Mouse (Mus musculus): ENCODE results near the gene Trappc2l.

Gene Trappc2l

GRCm38 (mm10) chr8:122656056-122656999 is 44.9 kb downstream of the Trappc2l start:
- no peak for DNase-seq (ENCODE audit: low spot score in 2 of 2)

GRCm38 (mm10) chr8:122658149-122658806 is 46.8 kb downstream of the Trappc2l start:
- DNase-seq (ENCODE audit: low spot score in 2 of 2), result no peak

GRCm38 (mm10) chr8:122658807-122659160 is 47.3 kb downstream of the Trappc2l start:
- no peak for DNase-seq (ENCODE audit: low spot score in 2 of 2)

- DNase-seq (ENCODE audit: low spot score in 2 of 2), result no peak
Measured at GRCm38 (mm10) chr8:122660022-122660421, 48.6 kb downstream of the Trappc2l start.

- DNase-seq (ENCODE audit: low spot score in 2 of 2), result peak in 1 of 2 experiments; percentile 47
Measured at GRCm38 (mm10) chr8:122661138-122661537, 49.7 kb downstream of the Trappc2l start.

GRCm38 (mm10) chr8:122661894-122662293 is 50.5 kb downstream of the Trappc2l start:
- DNase-seq (ENCODE audit: low spot score in 2 of 2), result no peak

- no peak for DNase-seq (ENCODE audit: low spot score in 2 of 2)
Measured at GRCm38 (mm10) chr8:122663106-122663505, 51.7 kb downstream of the Trappc2l start.

GRCm38 (mm10) chr8:122663670-122664069 is 52.2 kb downstream of the Trappc2l start:
- no peak for DNase-seq (ENCODE audit: low spot score in 2 of 2)

- no peak for DNase-seq (ENCODE audit: low spot score in 2 of 2)
Measured at GRCm38 (mm10) chr8:122665221-122665620, 53.8 kb downstream of the Trappc2l start.

GRCm38 (mm10) chr8:122665667-122666316 is 54.4 kb downstream of the Trappc2l start:
- no peak for DNase-seq (ENCODE audit: low spot score in 2 of 2)
